Mouse (Mus musculus): ENCODE measurements around the gene Bcor. TPM values are rescaled to one million over a fixed set of nuclear protein-coding genes. Genes with fewer than 3 reads are reported as not detected.

Gene Bcor
- total and polyA plus RNA-seq, 3 experiments: 44.6 to 88.7 (median 61.6) TPM

DNA sequence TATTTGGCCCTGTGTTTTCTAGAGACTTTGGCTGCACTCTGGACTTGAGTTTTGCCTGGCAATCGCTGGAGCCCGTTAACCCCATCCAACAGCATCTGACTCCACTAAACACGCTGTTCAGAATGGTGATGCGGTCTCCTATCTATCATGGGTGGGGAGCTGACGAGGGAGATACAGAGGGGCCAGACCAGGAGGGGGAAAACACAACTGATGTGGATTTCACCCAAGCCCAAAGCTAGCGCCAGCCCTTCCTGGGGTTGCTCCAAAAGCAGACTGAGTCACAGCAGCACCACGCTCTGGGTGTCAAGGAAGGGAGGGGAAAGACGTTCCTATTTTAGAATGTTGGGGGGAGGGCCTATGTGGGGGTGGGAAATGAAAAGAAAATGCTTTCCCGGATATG, 94.4 kb downstream of the Bcor start:
- Histone ChIP-seq H3K4me3 (ENCODE audit: control insufficient read depth in 1 of 2, insufficient read depth in 1 of 2, low read depth in 2 of 2, low read length in 2 of 2) (no peak overlapping the region), H3K79me2 (ENCODE audit: control insufficient read depth, insufficient read depth, low read length, poor library complexity) (peaks cover 50% of the 10 kb centered on the region), H3K27me3 (ENCODE audit: control insufficient read depth in 1 of 2, insufficient read depth in 2 of 2, low read length in 2 of 2) (no peaks in the 10 kb centered on the region), H3K36me3 (ENCODE audit: control insufficient read depth in 1 of 2, insufficient read depth in 2 of 2, low read length in 2 of 2) (peaks cover 0 to 2% of the 10 kb centered on the region in 2 experiments; a peak in 1 of 4 replicates), H3K4me1 (ENCODE audit: control insufficient read depth in 1 of 2, insufficient read depth in 2 of 2, low read length in 2 of 2) (no peaks in the 10 kb centered on the region; a peak in 1 of 4 replicates), H3K9me3 (replicated peaks; ENCODE audit: insufficient read depth, low read length) (no peaks in the 10 kb centered on the region), H3K27ac (ENCODE audit: control insufficient read depth, low read depth, low read length) (no peak overlapping the region), H3K9ac (ENCODE audit: control insufficient read depth, low read depth, low read length, poor library complexity, severe bottlenecking) (no peak overlapping the region)
- no peak for DNase-seq (ENCODE audit: low read depth, low spot score)
- TF ChIP-seq POLR2A (IDR thresholded peaks at IDR 0.05; ENCODE audit: control insufficient read depth in 1 of 2, insufficient read depth in 1 of 2, low read depth in 1 of 2, low read length in 2 of 2, poor library complexity in 1 of 2): no peak
- TF ChIP-seq USF2 (IDR thresholded peaks at IDR 0.05; ENCODE audit: borderline replicate concordance in 1 of 2, insufficient read depth in 1 of 2, low read depth in 1 of 2, low read length in 2 of 2): no peak
- no peak for TF ChIP-seq ELF1 (IDR thresholded peaks at IDR 0.05; ENCODE audit: low read depth, low read length)
- TF ChIP-seq SMC3 (IDR thresholded peaks at IDR 0.05; ENCODE audit: low read depth, low read length): no peak
- no peak for TF ChIP-seq RAD21 (IDR thresholded peaks at IDR 0.05; ENCODE audit: low read depth, low read length)
- no peak for TF ChIP-seq MAZ (IDR thresholded peaks at IDR 0.05; ENCODE audit: low read depth, low read length)
- no peak for TF ChIP-seq GATA1 (IDR thresholded peaks at IDR 0.05; ENCODE audit: low read depth, low read length)
- no peak for TF ChIP-seq E2F4 (IDR thresholded peaks at IDR 0.05; ENCODE audit: borderline replicate concordance, low read depth, low read length)
- no peak for TF ChIP-seq USF1 (IDR thresholded peaks at IDR 0.05; ENCODE audit: low read depth, low read length)

DNA sequence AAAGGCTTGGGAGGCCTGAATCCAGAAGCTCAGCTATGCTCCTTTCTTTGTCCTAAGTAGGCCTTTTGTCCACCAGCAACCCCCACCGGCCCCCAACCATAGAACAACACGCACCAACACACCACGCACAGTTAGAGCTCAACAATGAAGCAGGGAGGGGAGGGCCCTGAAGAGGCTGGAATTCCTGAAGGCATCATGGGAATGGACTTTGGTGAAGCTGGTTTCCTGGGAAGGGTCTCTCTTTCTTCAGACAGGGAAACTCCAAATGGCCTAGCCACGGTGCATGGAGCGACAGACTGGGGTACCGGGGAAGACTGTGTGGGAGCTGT, 97.3 kb downstream of the Bcor start:
- no peak for DNase-seq (ENCODE audit: low read depth, low spot score)
- peaks cover 27% of the 10 kb centered on the region for H3K79me2 ChIP-seq (ENCODE audit: control insufficient read depth, insufficient read depth, low read length, poor library complexity)
- no peaks in the 10 kb centered on the region for H3K9me3 ChIP-seq (replicated peaks; ENCODE audit: insufficient read depth, low read length)
- no peak overlapping the region for H3K9ac ChIP-seq (ENCODE audit: control insufficient read depth, low read depth, low read length, poor library complexity, severe bottlenecking)
- H3K27me3 ChIP-seq (ENCODE audit: control insufficient read depth in 1 of 2, insufficient read depth in 2 of 2, low read length in 2 of 2): no peaks in the 10 kb centered on the region
- H3K27ac ChIP-seq (ENCODE audit: control insufficient read depth, low read depth, low read length): no peak overlapping the region
- H3K4me1 ChIP-seq (ENCODE audit: control insufficient read depth in 1 of 2, insufficient read depth in 2 of 2, low read length in 2 of 2): no peaks in the 10 kb centered on the region; a peak in 1 of 4 replicates
- no peak for TF ChIP-seq JUND (IDR thresholded peaks at IDR 0.05; ENCODE audit: low read depth, low read length)
- no peak for TF ChIP-seq USF1 (IDR thresholded peaks at IDR 0.05; ENCODE audit: low read depth, low read length)
- TF ChIP-seq HCFC1 (IDR thresholded peaks at IDR 0.05; ENCODE audit: low read depth, low read length): no peak
- TF ChIP-seq TBP (IDR thresholded peaks at IDR 0.05; ENCODE audit: low read depth, low read length): no peak
- no peak for TF ChIP-seq ZKSCAN1 (IDR thresholded peaks at IDR 0.05; ENCODE audit: low read depth, low read length)
- TF ChIP-seq CHD2 (IDR thresholded peaks at IDR 0.05; ENCODE audit: low read length): no peak
- no peak for TF ChIP-seq ETS1 (IDR thresholded peaks at IDR 0.05; ENCODE audit: low read depth, low read length)
- TF ChIP-seq MYB (IDR thresholded peaks at IDR 0.05; ENCODE audit: low read depth, low read length): no peak
- no peak for TF ChIP-seq UBTF (IDR thresholded peaks at IDR 0.05; ENCODE audit: borderline replicate concordance, insufficient read depth, low read depth, low read length)
- no peak for TF ChIP-seq MEF2A (IDR thresholded peaks at IDR 0.05; ENCODE audit: extremely low read depth, insufficient replicate concordance, low read depth, low read length, poor library complexity, severe bottlenecking)
- TF ChIP-seq MAX (IDR thresholded peaks at IDR 0.05; ENCODE audit: low read length): no peak
- no peak for TF ChIP-seq MAZ (IDR thresholded peaks at IDR 0.05; ENCODE audit: low read depth, low read length)
- H3K36me3 ChIP-seq (ENCODE audit: control insufficient read depth in 1 of 2, insufficient read depth in 2 of 2, low read length in 2 of 2): peaks cover 0 to 6% of the 10 kb centered on the region in 2 experiments; a peak in 1 of 4 replicates
- H3K4me3 ChIP-seq (ENCODE audit: control insufficient read depth in 1 of 2, insufficient read depth in 1 of 2, low read depth in 2 of 2, low read length in 2 of 2): no peak overlapping the region
